Mouse (Mus musculus): ENCODE results near the gene Prr5l. TPM values are rescaled to one million over a fixed set of nuclear protein-coding genes. Genes with fewer than 3 reads are reported as not detected.

Gene Prr5l
- polyA plus RNA-seq, 1 experiment from 2014 or later: 5.5 TPM

DNA sequence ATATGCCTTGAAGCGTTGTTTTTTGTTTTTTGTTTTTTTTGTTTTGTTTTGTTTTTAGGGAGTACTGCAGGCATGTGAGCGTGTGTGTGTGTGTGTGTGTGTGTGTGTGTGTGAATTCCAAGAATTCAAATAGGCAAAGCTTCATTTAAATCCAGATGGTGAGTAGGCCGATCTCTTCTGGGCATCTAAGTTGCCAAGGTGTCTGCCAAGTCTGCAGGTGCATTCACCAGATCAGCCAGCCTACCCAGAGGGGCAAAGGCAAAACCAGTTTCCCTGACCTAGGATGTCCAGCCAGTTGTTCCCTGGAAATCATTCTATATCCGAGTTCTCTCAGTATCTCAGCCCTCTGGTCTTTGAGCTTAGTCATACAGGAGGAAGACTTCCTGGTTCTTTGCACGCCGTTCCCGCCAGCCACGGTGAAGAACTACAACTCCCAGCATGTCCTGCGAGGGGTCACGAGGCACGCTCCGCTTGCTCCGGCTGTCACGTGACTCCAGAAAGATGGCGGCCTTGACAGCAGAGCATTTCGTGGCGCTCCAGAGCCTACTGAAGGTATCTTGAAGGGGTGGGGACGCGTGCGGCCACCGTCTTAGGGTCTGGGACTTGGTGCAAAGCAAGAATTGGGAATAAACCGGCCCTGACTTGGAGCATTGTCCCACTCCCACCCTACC is 3.1 kb upstream of the Prr5l start, which contains the start of gene Commd9:
Gene Commd9, plus strand, starts transcription at position 480 of the 671 bp plus-strand sequence.
- Histone ChIP-seq H3K4me1 (replicated peaks; ENCODE audit: control insufficient read depth, insufficient read depth, low read length) (peaks cover 11% of the 10 kb centered on the region), H3K36me3 (ENCODE audit: control insufficient read depth, insufficient read depth) (no peaks in the 10 kb centered on the region), H3K27ac (ENCODE audit: low read length) (peak within 1 kb of the TSS; percentile 72), H3K9me3 (ENCODE audit: control insufficient read depth, low read length) (no peaks in the 10 kb centered on the region), H3K4me3 (replicated peaks; ENCODE audit: low read length) (peak within 1 kb of the TSS; percentile 85), H3K4me2 (ENCODE audit: low read length) (peak within 1 kb of the TSS; percentile 86), H3K9ac (replicated peaks; ENCODE audit: low read depth, low read length) (peak within 1 kb of the TSS; percentile 89), H3K27me3 (replicated peaks; ENCODE audit: control insufficient read depth, insufficient read depth, low read length) (no peaks in the 10 kb centered on the region)
- ATAC-seq: peak; percentile 99
- 10% methylated on average over 22 of the region's 22 CpGs for WGBS

DNA sequence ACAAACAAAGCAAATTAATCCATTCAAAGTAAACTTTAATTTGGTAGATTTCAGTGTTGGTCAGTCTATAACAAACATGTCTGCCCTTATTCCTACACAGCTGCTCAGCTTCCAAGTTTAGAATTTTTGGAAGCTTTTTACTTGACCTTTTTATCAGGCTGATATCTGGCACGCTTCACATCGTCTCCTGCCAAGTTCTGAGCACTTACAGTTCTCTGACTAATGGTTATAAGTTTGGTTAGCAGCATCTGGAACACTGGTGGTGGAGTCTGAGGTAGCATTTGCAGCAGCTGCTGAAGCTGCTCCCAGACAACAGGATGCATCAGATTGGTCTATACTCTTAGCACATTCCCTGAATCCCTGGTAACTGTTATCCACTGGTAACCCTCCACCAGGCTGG is 1.5 kb upstream of the Prr5l start:
- Histone ChIP-seq H3K9me3 (ENCODE audit: control insufficient read depth, low read length) (no peaks in the 10 kb centered on the region), H3K4me2 (ENCODE audit: low read length) (no peak overlapping the region)
- 83% methylated on average over 2 of the region's 2 CpGs for WGBS

DNA sequence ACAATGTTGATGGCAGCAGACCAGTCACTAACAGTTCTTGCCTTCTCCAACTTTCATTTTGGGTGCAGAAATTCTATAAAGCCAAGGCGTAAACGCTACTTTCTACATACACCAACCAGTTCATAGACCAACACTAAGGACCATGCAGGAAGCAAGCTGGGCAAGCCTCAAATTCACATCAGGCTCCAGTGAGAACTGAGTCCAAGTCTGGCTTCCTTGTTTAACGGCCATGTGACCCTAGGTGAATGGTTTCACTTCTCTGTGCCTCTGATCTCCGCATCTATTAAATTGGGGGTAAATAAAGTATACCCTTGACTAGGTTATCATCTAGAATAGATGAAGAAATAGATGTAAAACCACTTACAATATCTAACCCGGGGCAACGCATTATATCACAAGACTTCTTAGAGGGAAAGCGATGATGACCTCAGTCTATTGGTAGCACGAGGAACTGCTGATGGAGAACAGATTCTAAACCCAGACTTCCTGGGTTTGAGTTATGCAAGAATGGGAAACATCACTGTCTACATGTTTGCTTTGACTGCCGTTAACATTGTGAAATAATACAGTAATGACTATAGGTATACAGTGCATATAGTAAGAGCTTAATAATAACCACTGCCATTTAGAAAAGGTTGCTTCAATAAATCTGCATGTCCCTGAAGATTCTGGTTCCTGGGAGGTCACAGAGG is 1.2 kb downstream of the Prr5l start:
- Histone ChIP-seq H3K4me1 (replicated peaks; ENCODE audit: control insufficient read depth, insufficient read depth, low read length) (peaks cover 5% of the 10 kb centered on the region), H3K9ac (replicated peaks; ENCODE audit: low read depth, low read length) (no peak overlapping the region), H3K27me3 (replicated peaks; ENCODE audit: control insufficient read depth, insufficient read depth, low read length) (no peaks in the 10 kb centered on the region), H3K4me3 (replicated peaks; ENCODE audit: low read length) (no peak overlapping the region), H3K27ac (ENCODE audit: low read length) (no peak overlapping the region), H3K36me3 (ENCODE audit: control insufficient read depth, insufficient read depth) (no peaks in the 10 kb centered on the region), H3K4me2 (ENCODE audit: low read length) (no peak overlapping the region), H3K9me3 (ENCODE audit: control insufficient read depth, low read length) (no peaks in the 10 kb centered on the region)
- no peak for ATAC-seq
- WGBS: 90% methylated on average over 9 of the region's 9 CpGs

More for the DNA sequence above, 1.5 kb upstream of the Prr5l start:
- H3K4me1 ChIP-seq (replicated peaks; ENCODE audit: control insufficient read depth, insufficient read depth, low read length): peaks cover 11% of the 10 kb centered on the region
- H3K27me3 ChIP-seq (replicated peaks; ENCODE audit: control insufficient read depth, insufficient read depth, low read length): no peaks in the 10 kb centered on the region
- no peak overlapping the region for H3K27ac ChIP-seq (ENCODE audit: low read length)
- H3K36me3 ChIP-seq (ENCODE audit: control insufficient read depth, insufficient read depth): no peaks in the 10 kb centered on the region
- H3K4me3 ChIP-seq (replicated peaks; ENCODE audit: low read length): no peak overlapping the region
- H3K9ac ChIP-seq (replicated peaks; ENCODE audit: low read depth, low read length): no peak overlapping the region
- no peak for ATAC-seq

DNA sequence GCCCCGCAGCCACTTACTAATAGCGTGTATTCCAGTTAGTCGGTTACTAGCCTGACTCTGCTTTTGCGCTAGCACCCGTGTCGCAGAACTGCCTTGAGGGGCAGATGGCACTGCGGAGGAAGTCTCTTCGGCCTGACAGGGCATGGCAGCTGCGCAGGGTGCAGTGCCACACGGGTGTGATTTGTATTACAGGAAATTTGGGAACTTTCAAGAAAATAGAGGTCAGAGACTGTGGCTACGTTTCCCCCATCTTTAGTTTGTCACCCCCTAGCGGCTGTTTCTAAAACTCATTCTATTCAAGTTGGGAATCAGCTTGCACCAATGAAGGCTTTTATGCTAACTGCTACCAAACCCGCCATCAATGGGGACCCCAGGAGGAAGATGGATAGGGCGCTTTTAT is 11.6 kb downstream of the Prr5l start:
- H3K4me3 ChIP-seq (replicated peaks; ENCODE audit: low read length): no peak overlapping the region
- H3K4me2 ChIP-seq (ENCODE audit: low read length): peak overlapping the region; percentile 11
- no peaks in the 10 kb centered on the region for H3K9me3 ChIP-seq (ENCODE audit: control insufficient read depth, low read length)
- peak; percentile 31; the same call in 1 of the 2 replicates for ATAC-seq
- H3K36me3 ChIP-seq (ENCODE audit: control insufficient read depth, insufficient read depth): no peaks in the 10 kb centered on the region
- no peaks in the 10 kb centered on the region for H3K27me3 ChIP-seq (replicated peaks; ENCODE audit: control insufficient read depth, insufficient read depth, low read length)
- H3K27ac ChIP-seq (ENCODE audit: low read length): no peak overlapping the region
- no peaks in the 10 kb centered on the region for H3K4me1 ChIP-seq (replicated peaks; ENCODE audit: control insufficient read depth, insufficient read depth, low read length)
- 29% methylated on average over 14 of the region's 14 CpGs for WGBS
- no peak overlapping the region for H3K9ac ChIP-seq (replicated peaks; ENCODE audit: low read depth, low read length)

DNA sequence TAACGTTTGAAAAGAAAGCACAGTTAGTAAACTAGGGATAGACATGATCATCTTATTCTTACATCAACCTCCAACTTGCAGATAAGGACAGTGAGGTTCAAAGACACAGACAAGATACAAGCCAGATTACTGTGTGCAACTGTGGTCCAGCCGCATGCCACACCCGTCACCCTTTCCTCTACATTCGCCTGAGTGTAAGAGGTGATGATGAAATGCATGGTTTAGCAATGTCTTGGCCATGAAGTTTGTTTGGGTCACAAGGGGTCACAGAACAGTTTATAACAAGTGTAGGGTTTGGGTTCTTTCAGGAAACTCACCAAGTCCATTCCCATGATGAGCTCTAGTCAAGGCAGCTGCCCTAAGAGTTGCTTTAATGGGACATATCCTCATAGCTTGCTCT is 14.1 kb downstream of the Prr5l start:
- ATAC-seq: no peak
- no peaks in the 10 kb centered on the region for H3K27me3 ChIP-seq (replicated peaks; ENCODE audit: control insufficient read depth, insufficient read depth, low read length)

DNA sequence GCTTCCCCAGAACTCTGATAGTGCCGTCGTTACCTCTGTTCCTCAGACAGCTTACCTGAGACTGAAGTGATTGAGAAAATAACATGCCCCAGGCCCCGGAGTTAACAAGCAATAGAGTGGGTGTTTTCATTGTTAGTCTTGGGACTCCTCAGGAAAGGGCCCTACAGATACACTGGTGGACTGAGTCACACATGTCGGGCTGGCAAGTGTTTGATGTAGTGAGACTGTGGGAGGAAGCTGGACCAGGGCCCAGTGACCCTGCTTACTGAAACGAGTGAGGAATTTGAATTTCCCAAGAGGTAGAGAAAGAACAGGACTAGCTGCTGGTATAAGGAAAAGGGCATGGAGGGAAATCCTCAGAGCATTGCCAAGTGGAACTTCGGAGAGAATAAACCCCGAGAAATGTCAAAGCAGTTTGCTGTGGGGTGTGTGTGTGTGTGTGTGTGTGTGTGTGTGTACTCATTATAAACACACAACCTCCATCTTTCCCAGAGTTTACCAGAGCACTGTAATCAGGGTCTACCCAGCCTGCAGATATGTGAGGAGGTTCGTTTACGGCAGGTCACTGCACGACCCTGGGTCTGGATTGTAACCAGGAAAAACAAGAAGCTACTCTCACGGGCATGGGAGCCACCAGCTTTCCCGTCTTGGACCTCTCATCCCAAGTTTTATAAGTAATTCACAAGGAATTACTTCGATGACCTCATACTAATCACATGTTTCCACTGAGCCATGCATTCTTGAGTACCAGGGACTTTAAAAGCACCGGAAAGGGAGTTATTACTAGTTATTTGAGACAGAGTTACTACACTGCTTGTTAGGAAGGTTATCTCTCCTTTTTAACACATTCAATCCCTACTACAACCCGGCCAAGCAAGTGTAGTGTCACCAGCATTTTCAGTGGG is 20.4 kb downstream of the Prr5l start:
- Histone ChIP-seq H3K27me3 (replicated peaks; ENCODE audit: control insufficient read depth, insufficient read depth, low read length) (no peaks in the 10 kb centered on the region), H3K9ac (replicated peaks; ENCODE audit: low read depth, low read length) (no peak overlapping the region), H3K4me2 (ENCODE audit: low read length) (no peak overlapping the region), H3K4me1 (replicated peaks; ENCODE audit: control insufficient read depth, insufficient read depth, low read length) (0 out of 2 replicates have a peak, but pooled peaks cover 8% of the 10 kb centered on the region), H3K27ac (ENCODE audit: low read length) (no peak overlapping the region), H3K9me3 (ENCODE audit: control insufficient read depth, low read length) (no peaks in the 10 kb centered on the region), H3K4me3 (replicated peaks; ENCODE audit: low read length) (no peak overlapping the region), H3K36me3 (ENCODE audit: control insufficient read depth, insufficient read depth) (no peaks in the 10 kb centered on the region)
- peak; percentile 68 for ATAC-seq
- WGBS: 52% methylated on average over 15 of the region's 15 CpGs

More for the DNA sequence above, 14.1 kb downstream of the Prr5l start:
- Histone ChIP-seq H3K4me3 (replicated peaks; ENCODE audit: low read length) (no peak overlapping the region), H3K4me1 (replicated peaks; ENCODE audit: control insufficient read depth, insufficient read depth, low read length) (no peaks in the 10 kb centered on the region), H3K9ac (replicated peaks; ENCODE audit: low read depth, low read length) (no peak overlapping the region), H3K27ac (ENCODE audit: low read length) (no peak overlapping the region), H3K9me3 (ENCODE audit: control insufficient read depth, low read length) (no peaks in the 10 kb centered on the region), H3K4me2 (ENCODE audit: low read length) (no peak overlapping the region), H3K36me3 (ENCODE audit: control insufficient read depth, insufficient read depth) (no peaks in the 10 kb centered on the region)
- WGBS: 92% methylated on average over 4 of the region's 4 CpGs

DNA sequence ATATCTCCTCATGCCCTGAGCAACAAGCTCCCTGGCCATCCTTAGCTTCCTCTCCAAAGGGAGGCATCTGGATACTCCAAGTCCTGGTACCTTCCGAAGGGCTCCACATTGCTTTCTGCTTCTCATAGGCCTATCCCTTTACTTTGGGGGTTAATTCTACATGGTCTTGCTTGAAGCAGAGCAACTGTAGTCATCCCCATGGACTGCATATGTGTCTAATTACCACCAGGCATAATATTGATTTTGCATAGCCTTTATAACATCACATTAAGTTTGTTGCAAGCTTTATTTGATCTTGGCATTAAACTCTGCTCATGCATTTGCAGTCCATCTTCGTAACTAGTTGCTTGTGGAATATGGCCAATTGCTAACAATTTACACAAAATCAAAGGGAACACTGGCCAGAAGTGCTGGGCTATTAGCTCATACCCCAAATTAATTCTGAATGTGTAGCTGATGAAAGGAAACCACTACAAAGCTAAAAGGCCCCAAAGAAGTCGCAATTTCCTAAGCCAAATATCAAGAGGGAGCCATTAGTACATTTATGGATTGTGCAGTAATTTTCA is 21.8 kb downstream of the Prr5l start:
- H3K9ac ChIP-seq (replicated peaks; ENCODE audit: low read depth, low read length): no peak overlapping the region
- no peak overlapping the region for H3K27ac ChIP-seq (ENCODE audit: low read length)
- ATAC-seq: peak; percentile 43; the same call in 1 of the 2 replicates
- no peaks in the 10 kb centered on the region for H3K27me3 ChIP-seq (replicated peaks; ENCODE audit: control insufficient read depth, insufficient read depth, low read length)
- no peaks in the 10 kb centered on the region for H3K36me3 ChIP-seq (ENCODE audit: control insufficient read depth, insufficient read depth)
- 46% methylated on average over 3 of the region's 3 CpGs for WGBS
- 0 out of 2 replicates have a peak, but pooled peaks cover 8% of the 10 kb centered on the region for H3K4me1 ChIP-seq (replicated peaks; ENCODE audit: control insufficient read depth, insufficient read depth, low read length)
- H3K4me2 ChIP-seq (ENCODE audit: low read length): no peak overlapping the region
- H3K4me3 ChIP-seq (replicated peaks; ENCODE audit: low read length): no peak overlapping the region
- H3K9me3 ChIP-seq (ENCODE audit: control insufficient read depth, low read length): no peaks in the 10 kb centered on the region

DNA sequence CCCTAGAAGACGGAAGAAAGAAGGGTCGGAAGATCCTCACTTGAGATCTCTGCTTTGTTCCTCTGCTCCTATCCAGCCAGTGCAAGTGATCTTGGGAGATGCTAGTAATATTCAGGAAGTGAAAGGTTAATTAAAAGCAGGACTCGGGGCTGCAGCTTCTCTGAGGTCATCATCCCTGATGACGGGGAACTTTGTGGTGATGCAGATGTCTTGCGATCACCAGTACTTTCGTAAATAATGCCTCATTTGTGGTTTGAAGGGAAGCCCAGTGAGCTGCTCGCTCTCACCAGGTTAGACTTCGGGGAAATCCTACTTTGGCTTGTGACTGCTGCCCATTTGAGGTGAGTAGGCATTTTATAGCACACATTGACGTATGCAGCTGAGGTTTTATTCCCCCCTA is 26.7 kb downstream of the Prr5l start:
- WGBS: 89% methylated on average over 9 of the region's 9 CpGs

DNA sequence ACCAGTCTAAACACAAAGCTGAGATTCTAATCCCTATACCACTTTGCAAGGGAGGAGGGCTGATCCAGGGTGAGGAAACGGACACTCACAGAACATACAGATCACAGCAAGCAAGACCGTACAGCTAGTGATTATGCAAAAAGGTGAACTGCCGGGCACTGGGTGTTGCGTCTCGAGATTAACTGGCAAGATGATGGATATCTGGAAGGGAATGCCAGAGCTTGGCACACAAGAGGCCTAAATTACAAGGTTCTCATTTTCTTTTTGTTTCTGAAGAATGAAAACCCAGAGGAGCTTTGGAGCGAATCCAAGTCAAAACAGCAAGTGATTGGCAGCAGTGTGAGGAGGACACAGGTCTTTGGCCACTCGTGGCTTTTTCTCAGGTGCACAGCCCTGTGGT is 28.0 kb downstream of the Prr5l start:
- H3K36me3 ChIP-seq (ENCODE audit: control insufficient read depth, insufficient read depth): no peaks in the 10 kb centered on the region
- no peak overlapping the region for H3K27ac ChIP-seq (ENCODE audit: low read length)
- no peaks in the 10 kb centered on the region for H3K9me3 ChIP-seq (ENCODE audit: control insufficient read depth, low read length)
- no peak for ATAC-seq
- peaks cover 6% of the 10 kb centered on the region for H3K4me1 ChIP-seq (replicated peaks; ENCODE audit: control insufficient read depth, insufficient read depth, low read length)
- H3K9ac ChIP-seq (replicated peaks; ENCODE audit: low read depth, low read length): no peak overlapping the region
- no peaks in the 10 kb centered on the region for H3K27me3 ChIP-seq (replicated peaks; ENCODE audit: control insufficient read depth, insufficient read depth, low read length)
- WGBS: 28% methylated on average over 7 of the region's 7 CpGs
- H3K4me3 ChIP-seq (replicated peaks; ENCODE audit: low read length): no peak overlapping the region
- no peak overlapping the region for H3K4me2 ChIP-seq (ENCODE audit: low read length)

More for the DNA sequence above, 26.7 kb downstream of the Prr5l start:
- no peaks in the 10 kb centered on the region for H3K36me3 ChIP-seq (ENCODE audit: control insufficient read depth, insufficient read depth)
- no peak overlapping the region for H3K9ac ChIP-seq (replicated peaks; ENCODE audit: low read depth, low read length)
- no peaks in the 10 kb centered on the region for H3K27me3 ChIP-seq (replicated peaks; ENCODE audit: control insufficient read depth, insufficient read depth, low read length)
- ATAC-seq: no peak
- H3K27ac ChIP-seq (ENCODE audit: low read length): no peak overlapping the region
- no peaks in the 10 kb centered on the region for H3K9me3 ChIP-seq (ENCODE audit: control insufficient read depth, low read length)
- no peak overlapping the region for H3K4me2 ChIP-seq (ENCODE audit: low read length)
- peaks cover 8% of the 10 kb centered on the region for H3K4me1 ChIP-seq (replicated peaks; ENCODE audit: control insufficient read depth, insufficient read depth, low read length)
- H3K4me3 ChIP-seq (replicated peaks; ENCODE audit: low read length): no peak overlapping the region

Data from forebrain, embryonic 16.5 days (tissue).